Mouse (Mus musculus): ENCODE measurements around the gene Usp3. TPM values are rescaled to one million over a fixed set of nuclear protein-coding genes. Genes with fewer than 3 reads are reported as not detected.

The Usp3 gene
- 106 and 113 TPM in 2 replicates for polyA plus RNA-seq (2014; fragmentation: Nextera tagmentation; extraction: Ambion mirVana)

GRCm38 (mm10) chr9:66592708-66593612 lies at the start of gene Usp3:
Usp3 (minus strand) TSS chr9:66593142.
- no peaks in the 10 kb centered on the region for H3K9me3 ChIP-seq (replicated peaks; ENCODE audit: control insufficient read depth, low read length)
- under 1% methylated on average over 70 of the region's 73 CpGs for whole genome bisulfite sequencing
- peak within 1 kb of the TSS; percentile 91 for H3K27ac ChIP-seq (replicated peaks; ENCODE audit: low read depth, low read length)
- no peaks in the 10 kb centered on the region for H3K36me3 ChIP-seq (replicated peaks; ENCODE audit: control insufficient read depth, insufficient read depth, low read depth, low read length)
- no peaks in the 10 kb centered on the region; the same call in 1 of the 2 replicates for H3K4me1 ChIP-seq (ENCODE audit: control insufficient read depth, insufficient read depth, low read length)
- peak within 1 kb of the TSS; percentile 100 for H3K9ac ChIP-seq (replicated peaks; ENCODE audit: low read length)
- H3K4me3 ChIP-seq (ENCODE audit: low read depth, low read length): peak within 1 kb of the TSS; percentile 98
- no peaks in the 10 kb centered on the region for H3K27me3 ChIP-seq (ENCODE audit: control insufficient read depth, insufficient read depth, low read length)
- DNase-seq (ENCODE audit: low spot score) (peak; percentile 97), ATAC-seq (replicated peaks; ENCODE audit: insufficient number of reproducible peaks, low FRiP score, low TSS enrichment, low read depth) (peak; percentile 85)
- H3K4me2 ChIP-seq (ENCODE audit: low read depth, low read length): peak within 1 kb of the TSS; percentile 66

DNA sequence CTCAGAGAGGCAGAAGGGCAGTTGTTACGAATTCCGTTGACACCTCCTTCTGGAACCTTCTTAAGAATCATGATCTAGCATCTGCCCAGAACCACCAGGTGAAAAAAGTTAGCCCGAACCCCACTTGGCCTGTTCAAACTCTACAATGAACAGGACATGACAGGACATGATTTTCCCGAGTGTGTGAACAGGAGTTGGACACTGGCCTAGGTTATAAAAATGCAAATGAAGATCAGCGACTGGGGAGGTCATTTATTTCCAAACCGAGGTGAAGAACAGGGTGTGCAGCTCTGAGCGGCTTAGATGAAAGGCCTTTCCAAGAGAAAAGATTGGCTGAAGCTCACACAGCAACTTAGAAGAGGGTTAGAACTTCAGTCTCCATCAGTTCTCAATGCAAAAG lies 47.5 kb upstream of the Usp3 start:
- Histone ChIP-seq H3K9ac (replicated peaks; ENCODE audit: low read length) (no peak overlapping the region), H3K27ac (replicated peaks; ENCODE audit: low read depth, low read length) (no peak overlapping the region), H3K27me3 (ENCODE audit: control insufficient read depth, insufficient read depth, low read length) (no peaks in the 10 kb centered on the region), H3K4me1 (ENCODE audit: control insufficient read depth, insufficient read depth, low read length) (no peaks in the 10 kb centered on the region), H3K4me3 (ENCODE audit: low read depth, low read length) (no peak overlapping the region), H3K4me2 (ENCODE audit: low read depth, low read length) (no peak overlapping the region), H3K36me3 (replicated peaks; ENCODE audit: control insufficient read depth, insufficient read depth, low read depth, low read length) (no peaks in the 10 kb centered on the region), H3K9me3 (replicated peaks; ENCODE audit: control insufficient read depth, low read length) (no peaks in the 10 kb centered on the region)
- WGBS: 87% methylated on average over 7 of the region's 7 CpGs
- DNase-seq (ENCODE audit: low spot score): no peak
- no peak for ATAC-seq (replicated peaks; ENCODE audit: insufficient number of reproducible peaks, low FRiP score, low TSS enrichment, low read depth)

DNA sequence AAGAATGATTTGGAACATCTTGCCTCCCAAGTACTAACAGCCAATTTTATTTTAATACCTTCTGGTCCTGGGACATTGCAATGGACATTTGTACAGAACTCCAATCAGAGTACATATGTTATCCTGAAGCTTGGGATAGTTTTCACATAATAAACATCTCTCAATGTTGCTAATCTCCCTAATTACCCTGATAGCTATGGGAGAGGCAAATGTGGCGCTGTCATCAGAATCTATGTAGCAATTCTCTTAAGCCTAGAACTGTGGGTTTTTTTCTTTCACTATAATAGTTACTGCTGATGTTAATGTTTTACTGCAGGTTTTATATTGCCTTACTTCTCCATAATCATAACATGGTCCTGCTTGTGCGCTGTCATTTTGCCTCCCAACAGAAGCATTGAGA lies 46.7 kb upstream of the Usp3 start:
- Histone ChIP-seq H3K9ac (replicated peaks; ENCODE audit: low read length) (no peak overlapping the region), H3K27me3 (ENCODE audit: control insufficient read depth, insufficient read depth, low read length) (no peaks in the 10 kb centered on the region), H3K4me1 (ENCODE audit: control insufficient read depth, insufficient read depth, low read length) (no peaks in the 10 kb centered on the region), H3K4me3 (ENCODE audit: low read depth, low read length) (no peak overlapping the region), H3K36me3 (replicated peaks; ENCODE audit: control insufficient read depth, insufficient read depth, low read depth, low read length) (no peaks in the 10 kb centered on the region), H3K4me2 (ENCODE audit: low read depth, low read length) (no peak overlapping the region), H3K9me3 (replicated peaks; ENCODE audit: control insufficient read depth, low read length) (no peaks in the 10 kb centered on the region), H3K27ac (replicated peaks; ENCODE audit: low read depth, low read length) (no peak overlapping the region)
- 94% methylated on average over 2 of the region's 2 CpGs for WGBS
- ATAC-seq (replicated peaks; ENCODE audit: insufficient number of reproducible peaks, low FRiP score, low TSS enrichment, low read depth) (no peak), DNase-seq (ENCODE audit: low spot score) (no peak)

DNA sequence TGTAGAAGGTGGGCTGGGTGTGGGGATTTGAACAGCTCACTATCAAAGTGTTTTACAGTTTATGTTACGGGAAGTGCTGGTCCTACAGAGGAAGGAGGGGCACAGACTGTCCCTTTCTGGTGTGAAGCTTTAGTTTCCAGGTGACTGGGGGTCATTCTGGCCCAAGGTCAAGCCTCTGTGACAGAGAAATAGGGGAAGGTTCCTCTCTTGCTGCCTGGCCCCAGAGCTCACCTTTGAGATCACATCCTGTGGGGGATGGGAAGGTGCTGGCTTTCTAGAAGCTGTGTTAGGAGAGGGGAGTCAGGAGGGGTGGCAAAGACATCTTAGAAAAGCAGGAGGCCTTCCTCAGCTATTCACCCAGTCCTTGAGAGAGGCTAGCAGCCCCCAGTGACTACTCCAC lies 39.5 kb upstream of the Usp3 start:
- H3K4me2 ChIP-seq (ENCODE audit: low read depth, low read length): no peak overlapping the region
- DNase-seq (ENCODE audit: low spot score) (no peak), ATAC-seq (replicated peaks; ENCODE audit: insufficient number of reproducible peaks, low FRiP score, low TSS enrichment, low read depth) (no peak)
- no peak overlapping the region for H3K4me3 ChIP-seq (ENCODE audit: low read depth, low read length)
- H3K27me3 ChIP-seq (ENCODE audit: control insufficient read depth, insufficient read depth, low read length): no peaks in the 10 kb centered on the region
- H3K36me3 ChIP-seq (replicated peaks; ENCODE audit: control insufficient read depth, insufficient read depth, low read depth, low read length): no peaks in the 10 kb centered on the region
- no peaks in the 10 kb centered on the region for H3K9me3 ChIP-seq (replicated peaks; ENCODE audit: control insufficient read depth, low read length)
- peaks cover 3% of the 10 kb centered on the region; the same call in 1 of the 2 replicates for H3K4me1 ChIP-seq (ENCODE audit: control insufficient read depth, insufficient read depth, low read length)
- H3K9ac ChIP-seq (replicated peaks; ENCODE audit: low read length): no peak overlapping the region
- H3K27ac ChIP-seq (replicated peaks; ENCODE audit: low read depth, low read length): no peak overlapping the region
- 80% methylated on average over 1 of the region's 1 CpGs for WGBS

GRCm38 (mm10) chr9:66630931-66631330 lies 38.0 kb upstream of the Usp3 start:
- no peak overlapping the region for H3K4me3 ChIP-seq (ENCODE audit: low read depth, low read length)
- peaks cover 3% of the 10 kb centered on the region; the same call in 1 of the 2 replicates for H3K4me1 ChIP-seq (ENCODE audit: control insufficient read depth, insufficient read depth, low read length)
- no peak overlapping the region for H3K4me2 ChIP-seq (ENCODE audit: low read depth, low read length)
- no peaks in the 10 kb centered on the region for H3K27me3 ChIP-seq (ENCODE audit: control insufficient read depth, insufficient read depth, low read length)
- H3K9me3 ChIP-seq (replicated peaks; ENCODE audit: control insufficient read depth, low read length): no peaks in the 10 kb centered on the region
- no peak for ATAC-seq (replicated peaks; ENCODE audit: insufficient number of reproducible peaks, low FRiP score, low TSS enrichment, low read depth)
- H3K36me3 ChIP-seq (replicated peaks; ENCODE audit: control insufficient read depth, insufficient read depth, low read depth, low read length): no peaks in the 10 kb centered on the region
- 10% methylated on average over 1 of the region's 1 CpGs for WGBS
- H3K9ac ChIP-seq (replicated peaks; ENCODE audit: low read length): no peak overlapping the region
- no peak overlapping the region for H3K27ac ChIP-seq (replicated peaks; ENCODE audit: low read depth, low read length)
- DNase-seq (ENCODE audit: low spot score): peak; percentile 33

DNA sequence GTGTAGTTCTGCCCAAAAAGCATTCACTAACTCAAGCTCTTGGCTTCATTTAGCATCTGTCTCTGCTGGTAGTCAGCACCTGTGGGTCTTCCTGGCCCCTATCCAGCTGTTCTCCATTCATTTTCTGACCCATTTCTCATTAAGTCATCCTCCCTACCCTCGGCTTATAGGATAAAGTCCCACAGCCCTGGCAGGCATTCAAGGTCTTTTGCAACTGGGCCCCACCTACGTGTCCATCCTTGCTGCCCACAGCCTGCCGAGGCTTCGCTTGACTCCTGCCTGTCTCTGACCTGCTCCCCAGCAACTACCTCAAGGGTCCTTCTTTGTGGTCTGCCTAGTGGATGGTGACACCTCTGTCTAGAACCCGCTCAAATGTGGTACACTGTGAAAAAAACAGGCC lies 33.7 kb upstream of the Usp3 start:
- Histone ChIP-seq H3K4me2 (ENCODE audit: low read depth, low read length) (no peak overlapping the region), H3K36me3 (replicated peaks; ENCODE audit: control insufficient read depth, insufficient read depth, low read depth, low read length) (no peaks in the 10 kb centered on the region), H3K4me1 (ENCODE audit: control insufficient read depth, insufficient read depth, low read length) (peaks cover 3% of the 10 kb centered on the region; the same call in 1 of the 2 replicates), H3K4me3 (ENCODE audit: low read depth, low read length) (no peak overlapping the region), H3K27ac (replicated peaks; ENCODE audit: low read depth, low read length) (no peak overlapping the region), H3K9ac (replicated peaks; ENCODE audit: low read length) (no peak overlapping the region), H3K9me3 (replicated peaks; ENCODE audit: control insufficient read depth, low read length) (no peaks in the 10 kb centered on the region), H3K27me3 (ENCODE audit: control insufficient read depth, insufficient read depth, low read length) (no peaks in the 10 kb centered on the region)
- 90% methylated on average over 5 of the region's 5 CpGs for WGBS
- DNase-seq (ENCODE audit: low spot score) (no peak), ATAC-seq (replicated peaks; ENCODE audit: insufficient number of reproducible peaks, low FRiP score, low TSS enrichment, low read depth) (no peak)

GRCm38 (mm10) chr9:66625974-66626530 lies 33.1 kb upstream of the Usp3 start:
- Histone ChIP-seq H3K27ac (replicated peaks; ENCODE audit: low read depth, low read length) (no peak overlapping the region), H3K9me3 (replicated peaks; ENCODE audit: control insufficient read depth, low read length) (no peaks in the 10 kb centered on the region), H3K9ac (replicated peaks; ENCODE audit: low read length) (no peak overlapping the region), H3K4me2 (ENCODE audit: low read depth, low read length) (no peak overlapping the region), H3K4me1 (ENCODE audit: control insufficient read depth, insufficient read depth, low read length) (peaks cover 3% of the 10 kb centered on the region; the same call in 1 of the 2 replicates), H3K27me3 (ENCODE audit: control insufficient read depth, insufficient read depth, low read length) (no peaks in the 10 kb centered on the region), H3K36me3 (replicated peaks; ENCODE audit: control insufficient read depth, insufficient read depth, low read depth, low read length) (no peaks in the 10 kb centered on the region), H3K4me3 (ENCODE audit: low read depth, low read length) (no peak overlapping the region)
- ATAC-seq (replicated peaks; ENCODE audit: insufficient number of reproducible peaks, low FRiP score, low TSS enrichment, low read depth): no peak
- DNase-seq (ENCODE audit: low spot score): no peak
- 87% methylated on average over 4 of the region's 4 CpGs for WGBS

DNA sequence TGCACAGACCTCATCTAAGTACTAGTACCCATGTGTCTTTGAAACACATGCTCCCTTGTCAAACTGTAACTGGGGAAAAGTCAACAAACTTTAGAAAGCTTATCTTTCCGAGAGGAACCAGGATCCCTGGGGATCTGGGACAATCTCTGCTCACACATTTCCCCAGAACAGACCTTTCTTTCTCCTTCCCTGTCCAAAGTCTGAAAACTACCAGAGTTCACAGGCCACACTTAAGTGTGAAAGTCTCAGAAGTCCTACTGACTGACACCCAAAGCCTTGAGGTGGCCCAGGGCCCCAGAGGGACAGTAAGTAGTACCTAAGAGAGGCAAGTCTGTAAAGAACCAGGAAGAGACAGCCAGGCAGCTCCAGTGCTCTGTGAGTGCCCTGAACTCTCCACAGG lies 31.9 kb upstream of the Usp3 start:
- Histone ChIP-seq H3K4me2 (ENCODE audit: low read depth, low read length) (no peak overlapping the region), H3K36me3 (replicated peaks; ENCODE audit: control insufficient read depth, insufficient read depth, low read depth, low read length) (no peaks in the 10 kb centered on the region), H3K4me1 (ENCODE audit: control insufficient read depth, insufficient read depth, low read length) (no peaks in the 10 kb centered on the region; the same call in 1 of the 2 replicates), H3K9ac (replicated peaks; ENCODE audit: low read length) (no peak overlapping the region), H3K4me3 (ENCODE audit: low read depth, low read length) (no peak overlapping the region), H3K27me3 (ENCODE audit: control insufficient read depth, insufficient read depth, low read length) (no peaks in the 10 kb centered on the region), H3K27ac (replicated peaks; ENCODE audit: low read depth, low read length) (no peak overlapping the region), H3K9me3 (replicated peaks; ENCODE audit: control insufficient read depth, low read length) (no peaks in the 10 kb centered on the region)
- 35% methylated on average over 1 of the region's 1 CpGs for WGBS
- DNase-seq (ENCODE audit: low spot score): no peak
- no peak for ATAC-seq (replicated peaks; ENCODE audit: insufficient number of reproducible peaks, low FRiP score, low TSS enrichment, low read depth)

All from embryonic facial prominence, embryonic 11.5 days (tissue).